Mouse (Mus musculus) thymus, adult 2 months (tissue): ENCODE results near the gene Nanos3.

Source experiments
- CTCF ChIP-seq: fragments of 200-500 bp; IDR thresholded peaks from 2 replicates; pipeline ENCODE4 v1.5.1; 2012; ENCODE audit warnings: mild to moderate bottlenecking, control low read depth, low read length, moderate library complexity, borderline replicate concordance; ENCODE audit not compliant: control insufficient read depth, poor library complexity, insufficient read depth; ENCODE audit errors: extremely low read depth
- POLR2A ChIP-seq: fragments of 200-500 bp; IDR thresholded peaks from 2 replicates; pipeline ENCODE4 v1.6.1; 2012; ENCODE audit warnings: mild to moderate bottlenecking, low read length, control low read depth, moderate library complexity; ENCODE audit not compliant: control insufficient read depth, poor library complexity, insufficient read depth; ENCODE audit errors: extremely low read depth

DNA sequence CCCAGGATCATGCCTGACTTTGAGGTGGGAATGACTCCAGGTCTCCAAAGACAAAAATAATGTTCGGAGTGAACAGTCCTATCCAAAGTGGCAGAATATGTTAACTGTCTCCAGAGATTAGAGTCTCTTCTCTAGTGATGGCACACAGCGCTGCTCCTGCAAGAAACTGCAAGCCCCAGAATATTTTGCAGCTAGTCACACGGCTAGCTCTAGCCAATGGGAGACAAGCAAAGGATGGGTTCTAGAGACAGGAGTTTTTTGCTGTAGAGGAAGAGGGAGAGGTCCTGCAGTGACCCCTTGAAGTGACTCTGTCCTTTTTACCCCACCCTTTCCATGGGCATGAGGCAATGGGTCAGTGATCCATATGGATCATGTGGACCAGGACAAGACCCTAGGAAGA is 47.2 kb downstream of the Nanos3 start:
- TF ChIP-seq CTCF = no peak
- no peak for TF ChIP-seq POLR2A
